Mouse (Mus musculus): ENCODE results near the gene Zfp385a. TPM values are rescaled to one million over a fixed set of nuclear protein-coding genes. Genes with fewer than 3 reads are reported as not detected.

Gene Zfp385a
- 10 to 100 TPM; 22.7 to 23.8 TPM for total RNA-seq (2023)

DNA sequence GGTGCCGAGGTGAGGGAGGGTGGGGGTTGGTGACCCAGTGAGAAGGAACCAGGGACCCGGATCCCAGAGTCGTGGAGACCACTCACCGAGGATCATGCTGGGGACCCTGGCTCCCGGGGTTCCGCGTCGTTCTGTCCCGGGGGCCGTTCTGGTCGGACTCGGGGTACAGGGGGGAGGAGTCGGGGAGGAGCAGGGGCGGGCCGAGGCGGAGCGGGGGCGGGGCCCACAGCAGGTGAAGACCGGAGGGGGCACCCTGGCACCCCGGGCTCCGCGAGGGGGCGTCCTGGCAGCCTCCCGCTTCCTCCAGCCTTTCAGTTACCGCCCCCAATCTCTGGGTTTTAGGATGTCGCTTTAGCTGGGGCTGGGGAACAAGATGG is at the start of gene Zfp385a:
Gene Zfp385a (minus strand): TSS at position 133 of the 377 bp plus-strand sequence.

DNA sequence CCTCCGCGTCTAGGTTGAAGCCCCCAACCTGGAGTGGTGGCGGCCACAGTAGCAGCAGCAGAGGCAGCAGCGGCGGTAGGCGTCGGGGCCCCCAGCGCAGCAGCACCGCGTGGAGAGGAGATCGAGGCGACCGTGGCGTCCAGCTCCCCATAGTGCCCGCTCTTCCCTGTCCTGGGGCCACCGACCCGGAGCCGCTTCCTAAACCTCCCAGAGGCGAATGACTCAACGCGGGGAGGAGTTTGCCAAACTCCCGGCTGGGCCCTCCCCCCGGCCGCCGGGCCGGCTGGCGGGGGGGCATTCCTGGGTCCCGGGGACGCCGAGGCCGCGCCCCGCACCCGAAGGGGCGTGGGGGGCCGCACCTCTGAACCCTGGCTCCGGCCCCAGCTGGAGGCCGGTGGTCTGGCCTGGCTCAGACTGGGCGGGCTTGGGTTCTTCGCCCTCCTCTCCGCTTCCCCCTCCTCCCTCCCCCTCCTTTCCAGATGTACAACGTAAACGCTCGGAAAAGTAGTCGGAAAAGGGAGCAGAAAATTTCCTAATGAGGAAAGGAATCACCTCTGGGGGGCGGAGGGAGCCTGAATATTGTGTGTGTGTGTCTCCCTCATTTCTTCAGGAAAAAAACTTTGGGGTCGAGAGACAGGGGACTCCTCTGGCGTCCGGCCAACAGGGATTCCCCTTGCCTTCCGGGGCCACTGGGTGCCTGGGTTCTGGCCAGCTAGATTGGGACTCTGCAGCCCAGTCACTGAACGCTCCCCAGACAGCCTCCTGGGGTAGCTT is 26.7 kb upstream of the Zfp385a start, which contains the start of gene Itga5:
Gene Itga5 (minus strand): TSS at position 388 of the 774 bp plus-strand sequence.

DNA sequence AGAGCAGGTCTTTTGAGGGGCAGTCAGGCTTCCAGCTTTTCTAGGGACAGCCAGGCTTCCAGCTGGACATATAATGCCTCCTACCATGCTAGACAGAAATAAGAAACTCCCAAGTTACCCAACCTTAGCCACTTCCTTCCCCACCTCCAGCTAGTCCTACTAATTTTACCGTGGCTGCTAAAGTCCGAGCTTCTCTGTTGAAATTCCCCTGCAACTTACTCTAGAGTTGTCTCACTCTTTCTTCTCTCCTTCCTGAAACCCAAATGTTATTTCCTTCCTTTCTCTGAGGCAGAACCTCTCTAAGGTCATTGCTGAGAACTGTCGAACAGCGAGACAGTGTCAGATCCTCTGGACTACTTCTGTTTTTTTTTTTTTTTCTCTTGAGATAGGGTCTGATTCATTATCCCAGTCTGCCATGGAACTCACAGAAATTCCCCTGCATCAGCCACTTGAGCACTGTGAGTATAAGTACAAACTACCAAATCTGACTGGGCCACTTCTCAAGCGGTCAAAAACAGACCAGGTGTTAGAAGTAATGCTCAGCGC is 29.5 kb downstream of the Zfp385a start, which contains the start of gene Gpr84:
Gene Gpr84 (minus strand): TSS at position 248 of the 546 bp plus-strand sequence.

DNA sequence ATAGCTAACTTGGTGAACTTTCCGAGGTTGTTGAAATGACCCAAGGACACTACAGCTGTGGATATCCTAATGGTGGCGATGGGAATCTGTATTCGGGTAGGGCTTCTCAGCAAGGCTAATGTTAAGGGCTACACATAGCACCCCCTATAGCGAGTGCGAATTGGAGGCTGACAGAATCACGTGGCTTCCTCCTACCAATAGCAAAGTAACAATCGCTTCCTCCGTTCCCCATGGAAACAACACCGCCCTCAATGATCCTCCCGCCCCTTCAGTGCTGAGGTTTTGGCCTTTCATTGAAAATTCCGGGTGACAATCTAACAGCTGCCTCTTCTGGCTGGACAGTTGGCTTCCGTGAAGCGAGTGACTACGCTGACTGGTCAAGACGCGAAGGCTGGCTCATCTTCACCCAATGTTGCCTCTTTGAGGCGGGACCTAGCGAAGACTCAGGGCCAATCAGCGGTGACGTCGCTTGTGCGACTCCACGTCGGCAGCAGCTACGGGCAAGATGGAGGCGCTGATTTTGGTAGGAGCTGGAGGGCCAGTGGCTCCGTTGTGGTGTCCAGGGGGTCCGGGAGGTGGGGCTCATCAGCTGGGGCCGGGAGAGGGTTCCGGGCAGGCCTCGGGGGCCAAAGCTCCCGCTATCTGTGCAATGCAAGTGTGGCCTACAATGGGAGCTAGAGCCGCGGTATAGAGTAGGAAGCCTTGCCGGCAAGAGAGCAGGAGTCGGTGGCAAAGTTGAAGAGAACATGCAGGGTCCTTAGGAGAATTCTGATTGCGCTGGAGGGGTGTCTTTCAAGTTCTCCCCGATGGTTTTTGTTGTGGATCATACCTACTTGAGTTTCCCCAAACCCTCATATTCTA is 67.2 kb downstream of the Zfp385a start, which contains the start of gene Copz1:
Gene Copz1 (plus strand): TSS at position 296 of the 861 bp plus-strand sequence.

Other genes starting within 250 kb of the Zfp385a start
- gene Smug1, start 173.0 kb downstream of the Zfp385a start, total RNA-seq (2023) = 10 to 100 TPM; 10.3 to 11.8 TPM
- 10 to 100 TPM; 32.2 to 35.5 TPM for gene Cbx5, start 100.3 kb downstream of the Zfp385a start, total RNA-seq (2023)
- gene Hnrnpa1, start 99.7 kb downstream of the Zfp385a start, total RNA-seq (2023) = 100 to 1,000 TPM; 534 to 582 TPM
- under 1 TPM in 1 of 2 experiments, not detected in 1; 0.36 TPM for gene Nfe2, start 81.7 kb downstream of the Zfp385a start, total RNA-seq (2023)
- 10 to 100 TPM; 83.7 to 88.2 TPM for gene Copz1, start 67.4 kb downstream of the Zfp385a start, total RNA-seq (2023)
- under 1 TPM in 1 of 2 experiments, not detected in 1; 0.32 TPM for gene Gpr84, start 29.5 kb downstream of the Zfp385a start, total RNA-seq (2023)
- under 1 TPM in 1 of 2 experiments, not detected in 1; 0.32 TPM for gene Itga5, start 26.7 kb upstream of the Zfp385a start, total RNA-seq (2023)
- not detected for gene Gtsf1, start 90.4 kb upstream of the Zfp385a start, total RNA-seq (2023)
- gene Gtsf2, start 108.4 kb upstream of the Zfp385a start, total RNA-seq (2023) = not detected
- 100 to 1,000 TPM; 274 to 276 TPM for gene Nckap1l, start 113.7 kb upstream of the Zfp385a start, total RNA-seq (2023)
- gene Pde1b, start 162.9 kb upstream of the Zfp385a start, total RNA-seq (2023) = 10 to 100 TPM; 48.0 to 48.6 TPM
- gene Ppp1r1a, start 197.9 kb upstream of the Zfp385a start, total RNA-seq (2023) = not detected
- gene Glycam1, start 225.0 kb upstream of the Zfp385a start, total RNA-seq (2023) = not detected